Mouse (Mus musculus) heart, postnatal 0 days (tissue): ENCODE results near the gene Pim1. TPM values are rescaled to one million over a fixed set of nuclear protein-coding genes. Genes with fewer than 3 reads are reported as not detected.

ENCODE experiments used
- ATAC-seq: fragments of 200-750 bp; cut with Nextera tagmentation; 2 replicates; pipeline ENCODE4 v1.8.0; 2017; ENCODE audit warnings: low read depth, moderate number of reproducible peaks, moderate library complexity; ENCODE audit not compliant: insufficient read depth
- DNase-seq: peaks from one replicate; pipeline ENCODE4 v3.0.0-alpha.2; 2016; ENCODE audit warnings: low spot score
- H3K27ac ChIP-seq: fragments of 300-500 bp; sonication (generic); 2 replicates; pipeline ENCODE4 v1.5.1; 2014; ENCODE audit warnings: low read depth, mild to moderate bottlenecking
- H3K27me3 ChIP-seq: fragments of 300-500 bp; sonication (generic); 2 replicates; pipeline ENCODE4 v1.6.1; 2014; ENCODE audit warnings: low read length, mixed read lengths; ENCODE audit not compliant: control insufficient read depth, insufficient read depth
- H3K36me3 ChIP-seq: fragments of 300-500 bp; sonication (generic); replicated peaks from 2 replicates; pipeline ENCODE4 v1.6.1; 2014; ENCODE audit warnings: low read length, mixed read lengths; ENCODE audit not compliant: control insufficient read depth, insufficient read depth
- H3K4me1 ChIP-seq: fragments of 300-500 bp; sonication (generic); 2 replicates; pipeline ENCODE4 v1.6.1; 2014; ENCODE audit warnings: antibody characterized with exemption; ENCODE audit not compliant: control insufficient read depth, insufficient read depth
- H3K4me2 ChIP-seq: fragments of 300-500 bp; sonication (generic); 2 replicates; pipeline ENCODE4 v1.6.1; 2014; ENCODE audit warnings: low read depth, mild to moderate bottlenecking, low read length, moderate library complexity
- H3K4me3 ChIP-seq: fragments of 300-500 bp; sonication (generic); 2 replicates; pipeline ENCODE4 v1.5.1; 2014; ENCODE audit warnings: low read depth, low read length
- H3K9ac ChIP-seq: fragments of 300-500 bp; sonication (generic); replicated peaks from 2 replicates; pipeline ENCODE4 v1.6.1; 2014; ENCODE audit warnings: low read depth, low read length, mixed read lengths
- H3K9me3 ChIP-seq: fragments of 300-500 bp; sonication (generic); replicated peaks from 2 replicates; pipeline ENCODE4 v1.6.1; 2016; ENCODE audit warnings: low read length; ENCODE audit not compliant: control insufficient read depth
- CTCF ChIP-seq: IDR thresholded peaks from 2 replicates; pipeline ENCODE4 v1.5.1; 2016; ENCODE audit warnings: antibody characterized with exemption, control low read depth, low read depth
- EP300 ChIP-seq: IDR thresholded peaks from 2 replicates; pipeline ENCODE4 v1.6.1; 2016; ENCODE audit warnings: antibody characterized with exemption, low read depth
- WGBS: fragments of 180-500 bp; shearing (Covaris S2); extraction: QIAGEN DNeasy Blood & Tissue Kit; methylation state at CpG from one replicate; pipeline ENCODE4 v1.1.7; 2014; 5-methylcytosine and 5-hydroxymethylcytosine counted together
- polyA plus RNA-seq: library from polyadenylated mRNA; unstranded; fragments of >200 nt; fragmentation: Nextera tagmentation; extraction: Ambion mirVana; gene quantifications from 2 replicates; pipeline ENCODE4 v1.2.1, GENCODE M21; 2015
- total RNA-seq: library from RNA; depleted of rRNA; stranded (reverse); fragments of >200 nt; gene quantifications from 2 replicates; pipeline ENCODE4 v1.2.3, GENCODE M21; 2014; ENCODE audit warnings: low replicate concordance

Gene Pim1
- total and polyA plus RNA-seq, 2 experiments from 2014 or later: 29.2 to 58.4 TPM

DNA sequence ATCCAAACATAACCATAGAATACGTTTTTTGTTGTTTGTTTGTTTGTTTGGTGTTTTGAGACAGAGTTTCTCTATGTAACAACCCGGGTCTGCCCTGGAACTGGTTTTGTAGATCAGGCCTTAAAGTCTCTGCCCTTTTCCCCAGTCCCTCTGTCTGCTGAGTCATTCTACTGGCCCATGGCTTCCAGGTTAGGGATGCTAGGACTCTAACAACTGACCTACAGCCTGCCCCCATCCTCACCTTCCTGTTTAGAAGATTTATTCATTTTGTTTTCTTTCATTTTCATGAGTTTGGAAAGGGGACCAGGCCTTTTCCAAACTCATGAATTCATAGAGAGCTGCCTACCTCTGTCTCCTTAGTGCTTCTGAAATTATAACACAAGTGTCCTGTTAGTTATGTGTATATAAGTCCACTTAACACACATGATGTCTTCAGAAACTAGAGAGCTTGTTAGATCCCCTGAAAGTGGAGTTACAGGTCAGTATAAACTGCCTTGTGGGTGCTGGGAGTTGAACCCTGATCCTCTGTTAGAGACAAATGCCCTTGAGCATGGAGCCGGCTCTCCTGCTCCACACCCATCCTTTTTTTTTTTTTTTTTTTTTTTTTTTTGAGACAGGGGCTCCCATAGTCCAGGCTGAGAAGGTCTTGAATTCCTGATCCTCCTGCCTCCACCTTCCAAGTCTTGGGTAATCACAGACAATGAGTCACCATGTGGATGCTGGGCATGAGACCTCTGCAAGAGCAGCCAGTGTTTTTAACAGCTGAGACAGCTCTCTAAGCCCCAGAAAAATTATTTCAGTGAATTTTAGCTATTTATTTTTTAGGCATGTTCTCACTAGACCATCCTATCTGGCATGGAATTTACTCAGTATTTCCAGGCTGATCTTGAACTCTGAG, 5.0 kb upstream of the Pim1 start:
- Histone ChIP-seq H3K4me1 (peaks cover 21% of the 10 kb centered on the region), H3K9ac (no peak overlapping the region), H3K9me3 (0 out of 2 replicates have a peak, but pooled peaks cover 5% of the 10 kb centered on the region), H3K4me3 (no peak overlapping the region), H3K36me3 (no peaks in the 10 kb centered on the region), H3K27ac (no peak overlapping the region), H3K27me3 (no peaks in the 10 kb centered on the region), H3K4me2 (no peak overlapping the region)
- 68% methylated on average over 3 of the region's 3 CpGs for WGBS
- peak; percentile 4 for DNase-seq
- no peak for ATAC-seq
- TF ChIP-seq EP300 (no peak), CTCF (no peak)

DNA sequence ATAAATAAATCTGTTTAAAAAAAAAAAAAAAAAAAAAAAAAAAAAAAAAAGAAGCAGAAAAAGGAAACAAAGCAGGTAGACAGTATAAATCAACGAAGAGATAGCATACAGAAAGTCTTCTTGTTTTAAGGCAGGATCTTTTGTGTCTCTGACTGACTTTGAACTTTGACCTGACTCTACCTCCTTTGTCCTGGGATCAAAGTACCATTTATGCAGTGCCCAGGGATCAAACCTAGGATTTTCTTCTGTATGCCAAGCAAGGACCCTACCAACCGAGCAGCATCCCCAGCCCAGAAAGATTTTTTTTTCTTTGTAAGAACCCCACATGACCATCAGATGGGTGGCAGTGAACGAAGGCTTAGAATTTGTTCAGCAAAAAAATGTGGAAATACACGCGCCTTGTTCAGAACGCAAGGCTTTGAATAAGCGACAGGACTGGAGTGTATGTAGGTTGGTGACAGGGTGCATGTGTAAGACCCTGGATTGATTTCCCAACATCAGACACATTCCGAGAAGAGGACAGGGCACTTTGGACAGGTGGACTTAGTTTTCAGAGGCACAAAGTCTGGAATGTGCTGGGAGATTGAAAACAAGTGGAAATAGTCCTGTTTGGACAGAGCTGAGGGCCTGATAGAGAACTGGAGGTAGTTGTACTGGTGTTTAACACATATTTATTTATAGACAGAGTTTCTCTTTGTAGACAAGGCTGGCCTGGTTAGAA, 2.1 kb upstream of the Pim1 start:
- ATAC-seq (no peak), DNase-seq (peak; percentile 3)
- Histone ChIP-seq H3K36me3 (peaks cover 6% of the 10 kb centered on the region), H3K4me2 (peak overlapping the region; percentile 79; the same call in 1 of the 2 replicates), H3K4me3 (no peak overlapping the region), H3K27me3 (no peaks in the 10 kb centered on the region), H3K4me1 (peaks cover 18% of the 10 kb centered on the region; the same call in 1 of the 2 replicates), H3K9ac (no peak overlapping the region), H3K9me3 (no peaks in the 10 kb centered on the region), H3K27ac (peak overlapping the region; percentile 89; the same call in 1 of the 2 replicates)
- 89% methylated on average over 8 of the region's 8 CpGs for WGBS
- TF ChIP-seq CTCF (no peak), EP300 (no peak)

DNA sequence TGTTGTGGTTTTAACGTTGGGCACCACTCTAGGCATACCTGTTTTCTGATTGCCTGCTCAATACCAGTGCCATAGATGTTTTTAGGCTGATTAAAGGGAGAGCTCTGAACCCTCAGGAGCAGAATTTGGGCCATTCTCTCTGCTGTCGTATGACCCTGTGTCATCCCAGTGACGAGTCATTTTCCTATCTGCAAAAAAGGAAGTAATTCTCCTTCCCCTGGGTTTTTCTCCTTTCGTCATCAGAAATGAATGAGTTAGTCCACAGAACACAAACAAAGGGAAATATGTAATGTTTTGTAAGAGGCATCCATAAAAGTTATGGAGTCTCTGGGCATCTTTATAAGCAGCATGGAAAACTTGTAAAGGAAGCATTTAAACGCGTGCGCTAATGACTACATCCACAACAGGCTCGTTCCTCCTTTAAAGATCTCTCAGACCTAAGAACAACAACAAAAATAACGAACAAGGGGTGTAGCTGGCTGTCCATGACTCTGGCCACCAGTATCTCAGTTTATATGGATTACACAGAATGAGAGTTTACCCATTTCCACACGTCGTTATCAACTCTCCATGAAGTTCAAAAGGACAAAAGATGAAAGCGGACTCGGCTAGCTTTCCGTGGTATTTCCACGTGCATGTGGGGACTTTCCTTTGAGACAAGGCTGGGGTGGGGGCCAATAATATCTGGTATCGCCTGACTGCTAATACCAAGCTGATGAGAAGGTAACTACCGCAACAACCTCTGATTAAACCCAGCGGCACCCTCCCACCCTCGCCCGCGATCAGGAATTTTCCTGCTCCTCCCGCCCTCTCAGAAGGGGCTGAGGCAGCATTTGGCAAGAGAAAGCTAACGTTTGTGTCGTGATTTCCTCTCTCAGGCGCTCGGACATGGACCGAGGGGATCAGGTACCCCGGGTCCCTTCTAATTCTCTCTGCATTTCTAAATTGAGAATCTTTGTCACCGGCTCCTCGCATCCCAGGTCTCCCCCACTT, 1.3 kb upstream of the Pim1 start:
- H3K27me3 ChIP-seq: no peaks in the 10 kb centered on the region
- peaks cover 14% of the 10 kb centered on the region for H3K36me3 ChIP-seq
- peaks cover 18% of the 10 kb centered on the region; the same call in 1 of the 2 replicates for H3K4me1 ChIP-seq
- peak overlapping the region; percentile 79 for H3K4me2 ChIP-seq
- H3K9me3 ChIP-seq: no peaks in the 10 kb centered on the region
- ATAC-seq (no peak), DNase-seq (peak; percentile 59)
- H3K9ac ChIP-seq: peak overlapping the region; percentile 69
- no peak for TF ChIP-seq CTCF
- no peak for TF ChIP-seq EP300
- WGBS: 5% methylated on average over 30 of the region's 30 CpGs
- peak overlapping the region; percentile 89 for H3K27ac ChIP-seq
- H3K4me3 ChIP-seq: peak overlapping the region; percentile 68

DNA sequence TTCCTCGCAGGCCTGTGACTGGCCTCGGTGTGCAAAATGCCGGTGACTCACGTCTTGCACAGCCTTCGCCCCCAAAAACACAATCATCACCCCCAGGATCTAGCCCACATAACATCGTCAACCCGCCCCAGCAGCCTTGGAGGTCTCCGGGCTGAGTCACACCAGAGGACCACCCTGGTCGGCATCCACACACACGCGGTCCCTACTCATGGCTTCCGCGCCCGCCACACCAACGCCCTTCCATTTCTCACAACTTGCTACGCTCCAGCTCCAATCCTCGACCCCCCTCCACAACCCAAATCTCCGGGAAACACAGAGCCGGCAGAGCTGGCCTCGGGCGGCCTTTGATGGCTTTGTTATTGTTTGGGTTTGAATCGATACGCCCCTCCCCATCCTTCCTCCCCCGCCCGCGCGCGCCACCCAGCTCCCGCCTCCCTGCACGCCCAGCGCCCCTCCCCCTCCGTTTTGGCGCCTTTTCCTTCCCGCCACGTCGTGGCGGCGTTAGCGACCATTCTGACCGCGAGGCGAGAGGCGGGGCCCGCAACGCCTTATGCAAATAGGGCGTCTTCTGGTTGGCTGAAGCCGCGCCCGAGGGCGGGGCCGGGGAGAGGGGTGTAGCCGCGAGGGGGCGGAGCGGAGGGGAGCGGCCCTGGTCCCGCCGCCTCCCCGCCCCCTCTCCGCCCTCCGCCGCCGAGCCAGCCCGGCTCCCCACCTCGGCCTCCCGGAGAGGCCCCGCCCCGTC, 411 bp upstream of the Pim1 start:
- Histone ChIP-seq H3K9ac (peak overlapping the region; percentile 100), H3K36me3 (peaks cover 19% of the 10 kb centered on the region), H3K4me1 (peaks cover 18% of the 10 kb centered on the region; the same call in 1 of the 2 replicates), H3K27ac (peak overlapping the region; percentile 98), H3K9me3 (no peaks in the 10 kb centered on the region), H3K4me2 (peak overlapping the region; percentile 79), H3K4me3 (peak overlapping the region; percentile 98), H3K27me3 (no peaks in the 10 kb centered on the region)
- 2% methylated on average over 60 of the region's 68 CpGs for WGBS
- ATAC-seq: peak; percentile 91
- TF ChIP-seq CTCF (peak; percentile 23), EP300 (peak; percentile 60; the same call in 1 of the 2 replicates)
- DNase-seq: peak; percentile 98
